Mouse (Mus musculus): Measurements from ENCODE around the gene B3gnt2. TPM values are rescaled to one million over a fixed set of nuclear protein-coding genes. Genes with fewer than 3 reads are reported as not detected.
A peak's percentile ranks its signal among the peaks of the same experiment; 100 is the strongest.

Gene B3gnt2
- total RNA-seq, 1 experiment from 2014 or later = 38.9 TPM

GRCm38 (mm10) chr11:22852510-22852909 lies 8.3 kb downstream of the B3gnt2 start:
- ATAC-seq (ENCODE audit: extremely low read depth, insufficient number of reproducible peaks, low FRiP score, poor library complexity, severe bottlenecking) = no peak

GRCm38 (mm10) chr11:22851416-22851815 lies 9.3 kb downstream of the B3gnt2 start:
- no peak; the same call in 1 of the 2 replicates for ATAC-seq (ENCODE audit: extremely low read depth, insufficient number of reproducible peaks, low FRiP score, poor library complexity, severe bottlenecking)

GRCm38 (mm10) chr11:22850077-22850476 lies 10.7 kb downstream of the B3gnt2 start:
- ATAC-seq (ENCODE audit: extremely low read depth, insufficient number of reproducible peaks, low FRiP score, poor library complexity, severe bottlenecking) = no peak

- ATAC-seq (ENCODE audit: extremely low read depth, insufficient number of reproducible peaks, low FRiP score, poor library complexity, severe bottlenecking) = peak; percentile 57; the same call in 1 of the 2 replicates
These were observed 12.0 kb downstream of the B3gnt2 start for GRCm38 (mm10) chr11:22848649-22849195.

GRCm38 (mm10) chr11:22847732-22848648 lies 12.8 kb downstream of the B3gnt2 start:
- ATAC-seq (ENCODE audit: extremely low read depth, insufficient number of reproducible peaks, low FRiP score, poor library complexity, severe bottlenecking) = no peak

GRCm38 (mm10) chr11:22846960-22847731 lies 13.6 kb downstream of the B3gnt2 start:
- no peak for ATAC-seq (ENCODE audit: extremely low read depth, insufficient number of reproducible peaks, low FRiP score, poor library complexity, severe bottlenecking)

- ATAC-seq (ENCODE audit: extremely low read depth, insufficient number of reproducible peaks, low FRiP score, poor library complexity, severe bottlenecking) = no peak
These were observed 14.5 kb downstream of the B3gnt2 start for GRCm38 (mm10) chr11:22846093-22846835.

GRCm38 (mm10) chr11:22844754-22845718 lies 15.7 kb downstream of the B3gnt2 start:
- no peak for ATAC-seq (ENCODE audit: extremely low read depth, insufficient number of reproducible peaks, low FRiP score, poor library complexity, severe bottlenecking)

- no peak for ATAC-seq (ENCODE audit: extremely low read depth, insufficient number of reproducible peaks, low FRiP score, poor library complexity, severe bottlenecking)
These were observed 21.3 kb downstream of the B3gnt2 start for GRCm38 (mm10) chr11:22839456-22839855.

- no peak for ATAC-seq (ENCODE audit: extremely low read depth, insufficient number of reproducible peaks, low FRiP score, poor library complexity, severe bottlenecking)
These were observed 22.4 kb downstream of the B3gnt2 start for GRCm38 (mm10) chr11:22838361-22838760.

GRCm38 (mm10) chr11:22836269-22836668 lies 24.5 kb downstream of the B3gnt2 start:
- ATAC-seq (ENCODE audit: extremely low read depth, insufficient number of reproducible peaks, low FRiP score, poor library complexity, severe bottlenecking) = no peak

GRCm38 (mm10) chr11:22832600-22832999 lies 28.2 kb downstream of the B3gnt2 start:
- no peak for ATAC-seq (ENCODE audit: extremely low read depth, insufficient number of reproducible peaks, low FRiP score, poor library complexity, severe bottlenecking)

- ATAC-seq (ENCODE audit: extremely low read depth, insufficient number of reproducible peaks, low FRiP score, poor library complexity, severe bottlenecking) = no peak
These were observed 28.8 kb downstream of the B3gnt2 start for GRCm38 (mm10) chr11:22831916-22832315.

- no peak for ATAC-seq (ENCODE audit: extremely low read depth, insufficient number of reproducible peaks, low FRiP score, poor library complexity, severe bottlenecking)
These were observed 30.1 kb downstream of the B3gnt2 start for GRCm38 (mm10) chr11:22830684-22831083.

GRCm38 (mm10) chr11:22830179-22830611 lies 30.6 kb downstream of the B3gnt2 start:
- ATAC-seq (ENCODE audit: extremely low read depth, insufficient number of reproducible peaks, low FRiP score, poor library complexity, severe bottlenecking) = no peak

GRCm38 (mm10) chr11:22828988-22829632 lies 31.7 kb downstream of the B3gnt2 start:
- no peak for ATAC-seq (ENCODE audit: extremely low read depth, insufficient number of reproducible peaks, low FRiP score, poor library complexity, severe bottlenecking)

- ATAC-seq (ENCODE audit: extremely low read depth, insufficient number of reproducible peaks, low FRiP score, poor library complexity, severe bottlenecking) = no peak
These were observed 33.2 kb downstream of the B3gnt2 start for GRCm38 (mm10) chr11:22827514-22828080.
